Mouse (Mus musculus) myocyte (in vitro differentiated cells): Measurements from ENCODE around the gene Klra10. TPM values are rescaled to one million over a fixed set of nuclear protein-coding genes. Genes with fewer than 3 reads are reported as not detected.
"Not testable (repeated sequence)": the region's sequence is repeated elsewhere in the genome, so short reads cannot be mapped to it uniquely, and the experiment has no call there.

Experiments
- H3K27me3 ChIP-seq: one replicate; pipeline ENCODE4 v1.6.1; 2011; ENCODE audit not compliant: control insufficient read depth, insufficient read depth, insufficient read length
- H3K36me3 ChIP-seq: one replicate; pipeline ENCODE4 v1.6.1; 2011; ENCODE audit not compliant: control insufficient read depth, insufficient read depth
- H3K4me2 ChIP-seq: one replicate; pipeline ENCODE4 v1.6.1; 2011; ENCODE audit warnings: low read depth, control low read depth
- H3K4me3 ChIP-seq: one replicate; pipeline ENCODE4 v1.5.1; 2011; ENCODE audit warnings: mild to moderate bottlenecking, control low read depth, moderate library complexity
- H3K79me2 ChIP-seq: one replicate; pipeline ENCODE4 v1.6.1; 2011; ENCODE audit not compliant: control insufficient read depth, insufficient read depth
- H3ac ChIP-seq: one replicate; pipeline ENCODE4 v1.6.1; 2011; ENCODE audit not compliant: control insufficient read depth, insufficient read length
- CEBPB ChIP-seq: IDR thresholded peaks from 2 replicates; pipeline ENCODE4 v1.6.1; 2011; ENCODE audit warnings: mild to moderate bottlenecking, moderate library complexity; ENCODE audit not compliant: poor library complexity, insufficient read depth, severe bottlenecking
- E2F4 ChIP-seq: IDR thresholded peaks from one replicate; pipeline ENCODE4 v1.6.1; 2011; ENCODE audit warnings: mild to moderate bottlenecking, control low read depth, moderate library complexity; ENCODE audit not compliant: insufficient read depth
- MAX ChIP-seq: IDR thresholded peaks from one replicate; pipeline ENCODE4 v1.6.1; 2011; ENCODE audit warnings: low read depth, mild to moderate bottlenecking, control low read depth
- MYOD1 ChIP-seq, 3 experiments: IDR thresholded peaks; one replicate each; pipeline ENCODE4 v1.6.1; 2011; ENCODE audit warnings: control low read depth in 2 of 3, low read depth in 2 of 3, mild to moderate bottlenecking in 2 of 3, moderate library complexity in 1 of 3; ENCODE audit not compliant: insufficient read length in 2 of 3, control insufficient read depth in 1 of 3
- MYOG ChIP-seq, 3 experiments: IDR thresholded peaks; one replicate each; pipeline ENCODE4 v1.6.1; 2011; ENCODE audit warnings: control low read depth in 2 of 3, low read depth in 2 of 3, mild to moderate bottlenecking in 2 of 3; ENCODE audit not compliant: insufficient read length in 2 of 3, control insufficient read depth in 1 of 3, insufficient read depth in 1 of 3
- POLR2A ChIP-seq: IDR thresholded peaks from one replicate; pipeline ENCODE4 v1.6.1; 2011; ENCODE audit warnings: low read depth, mild to moderate bottlenecking, control low read depth, moderate library complexity; ENCODE audit not compliant: insufficient read length
- POLR2AphosphoS2 ChIP-seq: IDR thresholded peaks from one replicate; pipeline ENCODE4 v1.6.1; 2011; ENCODE audit warnings: low read depth, control low read depth; ENCODE audit not compliant: insufficient read length
- REST ChIP-seq: IDR thresholded peaks from one replicate; pipeline ENCODE4 v1.6.1; 2011; ENCODE audit warnings: mild to moderate bottlenecking, control low read depth, moderate library complexity; ENCODE audit not compliant: insufficient read depth, insufficient read length
- SRF ChIP-seq: IDR thresholded peaks from one replicate; pipeline ENCODE4 v1.6.1; 2011; ENCODE audit warnings: low read depth; ENCODE audit not compliant: control insufficient read depth, insufficient read length
- TCF12 ChIP-seq: IDR thresholded peaks from one replicate; pipeline ENCODE4 v1.6.1; 2011; ENCODE audit warnings: mild to moderate bottlenecking, control low read depth; ENCODE audit not compliant: poor library complexity, insufficient read depth, severe bottlenecking
- TCF3 ChIP-seq: IDR thresholded peaks from one replicate; pipeline ENCODE4 v1.6.1; 2011; ENCODE audit warnings: low read depth, control low read depth; ENCODE audit not compliant: insufficient read length
- USF1 ChIP-seq: IDR thresholded peaks from one replicate; pipeline ENCODE4 v1.6.1; 2011; ENCODE audit warnings: low read depth, mild to moderate bottlenecking, control low read depth, moderate library complexity
- polyA plus RNA-seq: library from polyadenylated mRNA; unstranded; fragments of >200 nt; fragmentation: generic; extraction: Trizol; gene quantifications from one replicate; pipeline ENCODE4 v1.2.1, GENCODE M21; 2012; ENCODE audit warnings: missing spikeins

Gene Klra10
- not detected for polyA plus RNA-seq

- not testable (repeated sequence) for H3K27me3 ChIP-seq, H3K79me2 ChIP-seq, H3ac ChIP-seq, H3K36me3 ChIP-seq, H3K4me3 ChIP-seq, H3K4me2 ChIP-seq
Measured at GRCm38 (mm10) chr6:130281828-130282227, at the start of gene Klra10. Klra10 (minus strand) TSS chr6:130281928.

- Histone ChIP-seq H3ac (no peak overlapping the region), H3K27me3 (no peaks in the 10 kb centered on the region), H3K4me3 (no peak overlapping the region), H3K36me3 (no peaks in the 10 kb centered on the region), H3K4me2 (no peak overlapping the region), H3K79me2 (no peaks in the 10 kb centered on the region)
- TF ChIP-seq MAX: no peak
- no peak for TF ChIP-seq MYOG (IDR thresholded peaks at IDR 0.05; ENCODE audit: control insufficient read depth in 1 of 3, insufficient read depth in 1 of 3, insufficient read length in 2 of 3, low read depth in 2 of 3)
- no peak for TF ChIP-seq MYOD1 (IDR thresholded peaks at IDR 0.05; ENCODE audit: control insufficient read depth in 1 of 3, insufficient read length in 2 of 3, low read depth in 2 of 3)
- no peak for TF ChIP-seq CEBPB
- TF ChIP-seq USF1: no peak
- no peak for TF ChIP-seq SRF
- no peak for TF ChIP-seq E2F4
- no peak for TF ChIP-seq REST
- no peak for TF ChIP-seq POLR2AphosphoS2
- no peak for TF ChIP-seq POLR2A
- TF ChIP-seq TCF12: no peak
- TF ChIP-seq TCF3: no peak
Measured at GRCm38 (mm10) chr6:130287984-130288649, 6.4 kb upstream of the Klra10 start.

DNA sequence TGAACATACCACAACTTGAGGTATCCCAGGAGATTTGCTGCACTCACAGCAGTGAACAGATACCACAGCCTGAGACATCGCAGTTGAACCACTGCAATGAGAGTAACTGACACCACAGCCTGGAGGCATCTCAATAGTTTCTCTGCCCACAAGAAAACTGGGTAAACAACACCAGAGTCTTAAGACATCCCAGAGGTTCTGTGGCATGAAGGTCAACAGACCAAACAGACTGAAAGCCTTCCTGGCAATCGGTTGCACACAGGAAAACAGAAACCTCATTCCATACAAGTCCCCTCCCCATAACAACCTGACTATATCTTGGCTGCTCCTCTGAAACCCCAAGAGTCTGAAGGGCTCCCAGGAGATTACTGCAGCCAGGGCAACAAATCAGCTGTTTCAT, 26.4 kb downstream of the Klra10 start:
- no peaks in the 10 kb centered on the region for H3K79me2 ChIP-seq
- H3ac ChIP-seq: no peak overlapping the region
- H3K4me2 ChIP-seq: no peak overlapping the region
- no peak overlapping the region for H3K4me3 ChIP-seq
- TF ChIP-seq MYOG (IDR thresholded peaks at IDR 0.05; ENCODE audit: control insufficient read depth in 1 of 3, insufficient read depth in 1 of 3, insufficient read length in 2 of 3, low read depth in 2 of 3) (no peak), TCF12 (no peak), TCF3 (no peak), USF1 (no peak), E2F4 (no peak), CEBPB (no peak), SRF (no peak)
- H3K36me3 ChIP-seq: no peaks in the 10 kb centered on the region
- no peaks in the 10 kb centered on the region for H3K27me3 ChIP-seq

DNA sequence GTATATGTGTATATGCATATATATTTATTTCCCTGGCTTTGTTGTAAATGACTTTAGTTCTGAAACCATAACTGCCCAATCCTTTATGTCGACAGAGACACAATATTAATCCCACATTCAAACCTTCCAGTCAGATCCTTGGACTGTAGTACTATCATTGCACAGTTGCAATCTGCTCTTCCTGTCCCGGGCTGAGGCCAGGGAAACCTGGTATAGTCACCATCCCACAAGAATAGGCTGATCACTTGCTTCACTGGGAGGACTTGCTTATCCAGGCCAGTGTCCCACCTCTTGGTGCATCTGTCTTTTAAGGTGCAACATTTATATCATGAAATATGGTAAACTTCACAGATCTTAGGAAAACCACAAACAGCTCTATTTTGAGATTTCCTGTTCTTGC, 44.2 kb downstream of the Klra10 start:
- H3K27me3 ChIP-seq: no peaks in the 10 kb centered on the region
- no peaks in the 10 kb centered on the region for H3K79me2 ChIP-seq
- H3ac ChIP-seq: no peak overlapping the region
- H3K4me3 ChIP-seq: no peak overlapping the region
- TF ChIP-seq MYOG (IDR thresholded peaks at IDR 0.05; ENCODE audit: control insufficient read depth in 1 of 3, insufficient read depth in 1 of 3, insufficient read length in 2 of 3, low read depth in 2 of 3) (no peak), TCF12 (no peak), MYOD1 (IDR thresholded peaks at IDR 0.05; ENCODE audit: control insufficient read depth in 1 of 3, insufficient read length in 2 of 3, low read depth in 2 of 3) (no peak), E2F4 (no peak), MAX (no peak), TCF3 (no peak), CEBPB (no peak), REST (no peak)
- no peak overlapping the region for H3K4me2 ChIP-seq
- no peaks in the 10 kb centered on the region for H3K36me3 ChIP-seq

GRCm38 (mm10) chr6:130236635-130237034, 45.1 kb downstream of the Klra10 start:
- no peak overlapping the region for H3K4me2 ChIP-seq
- H3K4me3 ChIP-seq: no peak overlapping the region
- H3K36me3 ChIP-seq: no peaks in the 10 kb centered on the region
- no peak overlapping the region for H3ac ChIP-seq
- no peak for TF ChIP-seq SRF
- TF ChIP-seq MYOD1 (IDR thresholded peaks at IDR 0.05; ENCODE audit: control insufficient read depth in 1 of 3, insufficient read length in 2 of 3, low read depth in 2 of 3): no peak
- no peak for TF ChIP-seq TCF12
- no peak for TF ChIP-seq REST
- TF ChIP-seq CEBPB: no peak
- TF ChIP-seq POLR2AphosphoS2: no peak
- no peak for TF ChIP-seq POLR2A
- no peak for TF ChIP-seq E2F4
- TF ChIP-seq USF1: no peak
- no peaks in the 10 kb centered on the region for H3K79me2 ChIP-seq
- H3K27me3 ChIP-seq: no peaks in the 10 kb centered on the region
